Mouse (Mus musculus): ENCODE results near the gene Rarg.

Rarg gene

DNA sequence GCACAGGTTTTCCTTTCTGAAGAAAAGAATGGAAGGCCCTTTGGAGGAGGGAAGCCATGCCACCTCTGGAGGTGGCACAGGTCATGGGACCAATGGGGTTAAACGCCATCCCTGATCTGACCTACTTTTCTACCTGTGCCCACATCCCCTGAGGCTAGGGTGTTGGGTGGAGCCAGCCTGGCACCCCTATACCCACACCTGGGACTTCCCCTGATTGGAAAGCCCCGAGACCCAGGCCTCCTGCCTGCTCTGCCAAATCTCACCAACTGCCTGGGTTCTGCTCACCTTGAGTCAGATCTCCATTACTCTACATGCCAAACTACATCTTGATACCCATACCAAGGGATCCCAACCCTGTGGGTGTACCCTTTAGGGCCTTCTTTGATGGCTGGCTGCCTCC lies 5.7 kb upstream of the Rarg start:
- H3K36me3 ChIP-seq (ENCODE audit: insufficient read depth, low read length): no peaks in the 10 kb centered on the region
- peak overlapping the region; percentile 14 for H3K4me3 ChIP-seq (replicated peaks; ENCODE audit: low read length)
- H3K9me3 ChIP-seq (ENCODE audit: low read length): no peaks in the 10 kb centered on the region
- H3K4me1 ChIP-seq (replicated peaks; ENCODE audit: low read depth, low read length): peaks cover 60% of the 10 kb centered on the region
- TF ChIP-seq CTCF (conservative IDR thresholded peaks at IDR 0.05; ENCODE audit: low read length): no peak
- no peak for TF ChIP-seq NANOG (IDR thresholded peaks at IDR 0.05; ENCODE audit: borderline replicate concordance, low read length)
- no peak for TF ChIP-seq POU5F1 (IDR thresholded peaks at IDR 0.05; ENCODE audit: borderline replicate concordance, low read length)
- H3K27me3 ChIP-seq (ENCODE audit: insufficient read depth, low read length): peaks cover 23% of the 10 kb centered on the region

DNA sequence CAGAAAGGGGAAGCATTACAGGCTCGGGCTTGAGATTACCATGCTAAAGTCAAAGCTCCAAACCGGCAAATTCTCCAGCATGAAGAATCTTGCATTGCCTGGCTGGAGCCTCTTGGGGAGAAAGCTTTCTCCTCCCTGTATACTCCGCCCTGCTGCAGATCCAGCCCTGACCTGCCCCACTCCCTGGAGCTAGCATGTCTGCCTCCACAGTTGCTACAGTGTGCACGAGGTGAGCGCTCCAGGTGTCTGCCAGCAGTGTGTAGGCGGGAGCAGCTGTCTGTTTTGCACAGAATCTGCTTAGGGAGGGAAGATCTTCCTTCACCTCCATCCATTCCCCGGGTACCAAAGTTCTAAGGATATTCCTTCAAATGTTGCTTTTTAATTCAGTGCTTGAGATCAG lies 5.3 kb upstream of the Rarg start:
- H3K9me3 ChIP-seq (ENCODE audit: low read length): no peaks in the 10 kb centered on the region
- H3K36me3 ChIP-seq (ENCODE audit: insufficient read depth, low read length): no peaks in the 10 kb centered on the region
- H3K4me1 ChIP-seq (replicated peaks; ENCODE audit: low read depth, low read length): peaks cover 65% of the 10 kb centered on the region
- H3K4me3 ChIP-seq (replicated peaks; ENCODE audit: low read length): peak overlapping the region; percentile 14
- H3K27me3 ChIP-seq (ENCODE audit: insufficient read depth, low read length): peaks cover 23% of the 10 kb centered on the region
- no peak for TF ChIP-seq NANOG (IDR thresholded peaks at IDR 0.05; ENCODE audit: borderline replicate concordance, low read length)
- no peak for TF ChIP-seq CTCF (conservative IDR thresholded peaks at IDR 0.05; ENCODE audit: low read length)
- no peak for TF ChIP-seq POU5F1 (IDR thresholded peaks at IDR 0.05; ENCODE audit: borderline replicate concordance, low read length)

DNA sequence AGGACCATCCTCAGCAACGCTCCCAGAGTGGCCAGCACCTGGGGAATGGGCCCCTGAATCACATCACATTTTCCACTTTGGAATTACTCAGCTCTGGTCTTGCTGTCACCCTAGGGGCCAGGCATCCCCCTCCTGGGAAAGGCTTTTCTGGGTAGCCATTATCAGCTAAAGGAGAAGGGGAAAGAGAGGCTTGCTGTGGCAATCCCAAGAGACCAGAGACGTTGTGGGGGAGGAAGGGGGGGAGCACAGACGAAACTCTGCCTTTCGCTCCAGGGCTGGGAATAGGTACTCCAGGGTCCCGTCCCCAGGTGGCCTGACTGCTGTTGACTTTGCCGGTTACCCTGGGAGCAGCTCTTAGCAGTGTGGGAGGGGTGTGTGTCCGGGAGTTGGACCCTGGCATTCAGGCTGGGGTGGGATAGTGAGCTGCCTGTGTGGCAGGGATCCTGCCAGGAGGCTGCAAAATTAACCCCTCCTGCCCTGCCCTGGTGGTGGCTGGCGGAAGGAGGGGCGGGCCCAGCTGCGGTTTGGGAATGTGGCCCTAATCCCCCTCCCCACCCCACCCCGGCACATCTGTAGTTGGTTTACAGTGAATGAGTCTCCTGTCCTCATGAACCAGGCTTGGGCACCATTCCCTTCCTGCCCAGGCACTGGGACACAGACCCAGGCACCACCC lies 1.4 kb upstream of the Rarg start:
- no peak for TF ChIP-seq POU5F1 (IDR thresholded peaks at IDR 0.05; ENCODE audit: borderline replicate concordance, low read length)
- no peak for TF ChIP-seq CTCF (conservative IDR thresholded peaks at IDR 0.05; ENCODE audit: low read length)
- TF ChIP-seq NANOG (IDR thresholded peaks at IDR 0.05; ENCODE audit: borderline replicate concordance, low read length): no peak
- H3K4me3 ChIP-seq (replicated peaks; ENCODE audit: low read length): peak overlapping the region; percentile 75
- no peaks in the 10 kb centered on the region for H3K9me3 ChIP-seq (ENCODE audit: low read length)
- H3K4me1 ChIP-seq (replicated peaks; ENCODE audit: low read depth, low read length): peaks cover 85% of the 10 kb centered on the region
- peaks cover 38% of the 10 kb centered on the region for H3K27me3 ChIP-seq (ENCODE audit: insufficient read depth, low read length)
- H3K36me3 ChIP-seq (ENCODE audit: insufficient read depth, low read length): no peaks in the 10 kb centered on the region

DNA sequence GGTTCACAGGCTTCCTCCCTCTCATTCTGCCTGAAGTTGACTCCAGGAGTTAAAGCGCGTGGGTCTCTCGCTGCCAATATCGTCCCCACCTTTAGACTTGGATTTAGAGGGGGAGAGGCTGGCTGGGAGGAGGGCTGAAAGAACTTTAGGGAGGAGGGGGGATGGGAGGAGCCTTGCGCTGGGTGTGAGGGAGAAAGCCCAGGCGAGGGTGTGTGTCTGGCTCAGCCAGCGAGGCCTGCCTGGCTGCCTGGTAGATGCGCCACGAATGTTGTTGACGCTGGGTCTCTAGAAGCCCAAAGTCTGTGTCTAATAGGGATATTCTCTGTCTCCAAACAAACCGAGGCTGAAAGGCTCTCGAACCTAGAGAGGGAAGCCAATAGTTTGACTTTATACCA lies 756 bp upstream of the Rarg start:
- Histone ChIP-seq H3K4me1 (replicated peaks; ENCODE audit: low read depth, low read length) (peaks cover 85% of the 10 kb centered on the region), H3K36me3 (ENCODE audit: insufficient read depth, low read length) (no peaks in the 10 kb centered on the region), H3K27me3 (ENCODE audit: insufficient read depth, low read length) (peaks cover 36% of the 10 kb centered on the region), H3K4me3 (replicated peaks; ENCODE audit: low read length) (peak overlapping the region; percentile 75), H3K9me3 (ENCODE audit: low read length) (no peaks in the 10 kb centered on the region)
- TF ChIP-seq NANOG (IDR thresholded peaks at IDR 0.05; ENCODE audit: borderline replicate concordance, low read length) (no peak), CTCF (conservative IDR thresholded peaks at IDR 0.05; ENCODE audit: low read length) (no peak), POU5F1 (IDR thresholded peaks at IDR 0.05; ENCODE audit: borderline replicate concordance, low read length) (no peak)

DNA sequence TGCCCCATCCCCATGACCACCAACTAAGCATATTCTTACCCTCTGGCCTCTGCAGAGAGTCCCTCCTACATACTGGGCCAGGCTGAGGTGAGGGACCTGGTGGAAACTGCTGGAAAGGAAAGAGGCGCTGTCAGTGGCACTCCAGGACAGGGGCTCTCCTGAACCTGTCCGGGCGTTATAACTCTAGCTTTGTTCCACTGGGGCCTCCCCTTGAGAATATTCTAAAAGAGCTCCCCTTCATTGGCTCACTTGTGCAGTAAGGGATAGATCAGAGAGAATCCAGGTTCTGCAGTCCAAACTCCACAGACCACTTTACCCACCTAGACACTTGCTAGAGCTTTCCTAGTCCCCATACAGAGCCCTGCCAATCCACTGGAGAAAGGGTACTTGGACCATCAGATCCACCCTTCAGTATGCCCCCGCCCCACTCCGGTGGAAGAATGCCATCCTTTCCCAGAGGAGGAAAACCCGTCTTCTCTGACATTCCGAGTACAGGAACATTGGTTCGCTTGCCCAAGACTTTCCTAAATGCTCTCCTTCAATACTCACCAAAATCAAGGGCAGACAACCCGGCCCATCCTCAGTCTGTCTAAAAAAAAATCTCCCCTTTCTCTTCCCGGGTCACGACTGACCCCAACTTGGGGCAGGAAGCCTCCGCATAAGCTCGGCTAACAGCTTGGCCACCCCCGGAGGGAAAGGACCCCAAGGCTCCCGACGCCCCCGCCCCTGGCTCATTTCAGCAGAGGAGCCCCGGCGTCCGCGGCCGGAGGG lies 701 bp downstream of the Rarg start:
- Histone ChIP-seq H3K9me3 (ENCODE audit: low read length) (no peaks in the 10 kb centered on the region), H3K36me3 (ENCODE audit: insufficient read depth, low read length) (peaks cover 4% of the 10 kb centered on the region; the same call in 1 of the 2 replicates), H3K4me3 (replicated peaks; ENCODE audit: low read length) (peak overlapping the region; percentile 81), H3K4me1 (replicated peaks; ENCODE audit: low read depth, low read length) (peaks cover 84% of the 10 kb centered on the region), H3K27me3 (ENCODE audit: insufficient read depth, low read length) (peaks cover 29% of the 10 kb centered on the region)
- TF ChIP-seq NANOG (IDR thresholded peaks at IDR 0.05; ENCODE audit: borderline replicate concordance, low read length) (no peak), CTCF (conservative IDR thresholded peaks at IDR 0.05; ENCODE audit: low read length) (no peak), POU5F1 (IDR thresholded peaks at IDR 0.05; ENCODE audit: borderline replicate concordance, low read length) (no peak)

DNA sequence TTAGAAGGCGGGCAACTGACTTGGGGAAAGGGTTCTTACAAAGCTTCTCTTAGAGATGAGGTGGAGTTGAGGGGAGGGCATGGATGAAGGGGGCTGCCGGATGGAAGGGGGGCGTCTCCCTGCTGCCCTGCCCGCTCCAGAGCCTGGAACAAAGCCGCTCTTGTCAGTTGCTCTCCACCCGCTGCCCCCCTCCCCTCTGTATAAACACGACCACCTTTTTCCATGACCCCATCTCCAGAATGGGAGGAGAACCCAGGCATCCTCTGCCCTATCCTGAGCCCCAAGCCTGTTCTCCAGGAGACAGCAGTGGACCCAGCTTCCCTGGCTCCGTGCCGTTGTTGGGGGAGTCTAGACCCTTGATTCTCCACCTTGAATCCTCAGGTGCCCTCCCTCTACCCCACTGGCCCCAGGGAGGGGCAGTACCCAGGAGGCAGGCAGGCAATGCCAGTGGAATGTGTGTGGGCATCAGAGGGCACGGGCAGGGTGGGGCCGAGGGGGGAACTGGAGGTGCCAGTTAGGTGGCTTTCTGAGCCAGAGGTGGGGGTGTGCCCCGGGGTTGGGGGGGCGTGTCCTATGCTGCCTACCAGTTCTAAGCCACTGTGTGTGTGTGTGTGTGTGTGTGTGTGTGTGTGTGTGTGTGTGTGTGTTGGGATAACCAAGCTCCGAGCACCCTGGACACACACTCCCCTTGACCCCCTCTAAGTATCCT lies 1.6 kb downstream of the Rarg start:
- H3K27me3 ChIP-seq (ENCODE audit: insufficient read depth, low read length): peaks cover 25% of the 10 kb centered on the region
- no peak for TF ChIP-seq NANOG (IDR thresholded peaks at IDR 0.05; ENCODE audit: borderline replicate concordance, low read length)
- TF ChIP-seq POU5F1 (IDR thresholded peaks at IDR 0.05; ENCODE audit: borderline replicate concordance, low read length): no peak
- no peak for TF ChIP-seq CTCF (conservative IDR thresholded peaks at IDR 0.05; ENCODE audit: low read length)

DNA sequence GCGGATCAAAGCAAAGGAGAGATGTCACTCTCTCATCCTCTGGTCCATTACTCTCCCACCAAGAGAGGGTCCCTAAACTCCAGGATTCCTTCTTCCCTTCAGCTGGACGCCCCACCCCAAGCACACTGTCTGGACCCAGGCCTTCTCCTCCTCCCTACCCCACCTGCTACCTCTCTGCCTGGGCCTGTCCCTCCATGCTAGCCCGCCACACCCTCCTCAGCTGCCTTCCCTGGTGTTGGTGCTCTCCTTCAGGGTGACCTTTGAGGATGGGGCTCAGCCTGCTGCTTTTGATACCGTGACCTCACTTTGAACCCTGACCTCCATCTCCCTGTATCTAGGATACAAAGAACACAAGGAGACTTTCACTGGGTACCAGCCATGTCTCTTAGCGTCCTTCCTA lies 6.8 kb downstream of the Rarg start:
- Histone ChIP-seq H3K4me1 (replicated peaks; ENCODE audit: low read depth, low read length) (peaks cover 76% of the 10 kb centered on the region), H3K4me3 (replicated peaks; ENCODE audit: low read length) (peak overlapping the region; percentile 94), H3K36me3 (ENCODE audit: insufficient read depth, low read length) (peaks cover 12% of the 10 kb centered on the region; the same call in 1 of the 2 replicates), H3K27me3 (ENCODE audit: insufficient read depth, low read length) (0 out of 2 replicates have a peak, but pooled peaks cover under 1% of the 10 kb centered on the region), H3K9me3 (ENCODE audit: low read length) (no peaks in the 10 kb centered on the region)
- no peak for TF ChIP-seq CTCF (conservative IDR thresholded peaks at IDR 0.05; ENCODE audit: low read length)
- TF ChIP-seq POU5F1 (IDR thresholded peaks at IDR 0.05; ENCODE audit: borderline replicate concordance, low read length): no peak
- TF ChIP-seq NANOG (IDR thresholded peaks at IDR 0.05; ENCODE audit: borderline replicate concordance, low read length): no peak

More for the DNA sequence above, 1.6 kb downstream of the Rarg start:
- H3K4me3 ChIP-seq (replicated peaks; ENCODE audit: low read length): peak overlapping the region; percentile 81
- H3K9me3 ChIP-seq (ENCODE audit: low read length): no peaks in the 10 kb centered on the region
- peaks cover 89% of the 10 kb centered on the region for H3K4me1 ChIP-seq (replicated peaks; ENCODE audit: low read depth, low read length)
- peaks cover 12% of the 10 kb centered on the region; the same call in 1 of the 2 replicates for H3K36me3 ChIP-seq (ENCODE audit: insufficient read depth, low read length)

DNA sequence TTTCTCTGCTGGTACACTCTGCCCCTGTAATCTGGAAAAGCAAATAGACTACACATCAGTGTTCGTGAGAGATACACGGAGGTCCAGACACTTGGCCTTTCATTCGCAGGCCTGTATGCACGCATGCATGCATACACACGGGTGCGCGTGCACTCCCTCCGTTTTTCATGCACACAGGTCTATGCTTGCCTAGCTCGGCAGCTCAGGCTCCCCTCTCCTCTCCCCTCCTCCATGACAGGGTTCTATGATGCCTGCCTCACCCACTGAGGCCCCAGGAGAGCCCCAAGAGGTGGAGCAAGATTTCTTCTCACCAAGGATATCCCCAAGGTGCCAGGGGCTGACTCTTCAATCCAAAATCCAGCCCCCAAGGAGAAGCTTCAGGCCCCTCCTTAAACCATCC lies 7.3 kb downstream of the Rarg start:
- peak overlapping the region; percentile 94 for H3K4me3 ChIP-seq (replicated peaks; ENCODE audit: low read length)
- H3K36me3 ChIP-seq (ENCODE audit: insufficient read depth, low read length): peaks cover 12% of the 10 kb centered on the region; the same call in 1 of the 2 replicates
- peaks cover 76% of the 10 kb centered on the region for H3K4me1 ChIP-seq (replicated peaks; ENCODE audit: low read depth, low read length)
- no peaks in the 10 kb centered on the region for H3K9me3 ChIP-seq (ENCODE audit: low read length)
- TF ChIP-seq NANOG (IDR thresholded peaks at IDR 0.05; ENCODE audit: borderline replicate concordance, low read length): no peak
- TF ChIP-seq POU5F1 (IDR thresholded peaks at IDR 0.05; ENCODE audit: borderline replicate concordance, low read length): no peak
- no peak for TF ChIP-seq CTCF (conservative IDR thresholded peaks at IDR 0.05; ENCODE audit: low read length)
- H3K27me3 ChIP-seq (ENCODE audit: insufficient read depth, low read length): no peaks in the 10 kb centered on the region

Data from E14TG2a.4 (cell line).